Mouse (Mus musculus) intestine, embryonic 16.5 days (tissue): Measurements from ENCODE around the gene Stom. TPM values are rescaled to one million over a fixed set of nuclear protein-coding genes. Genes with fewer than 3 reads are reported as not detected.

Experiments
- ATAC-seq: fragments of 200-750 bp; cut with Nextera tagmentation; 2 replicates; pipeline ENCODE4 v1.8.0; 2017; ENCODE audit warnings: moderate TSS enrichment, moderate library complexity
- H3K27ac ChIP-seq: fragments of 300-500 bp; sonication (generic); 2 replicates; pipeline ENCODE4 v1.5.1; 2014; ENCODE audit warnings: mild to moderate bottlenecking, low read length
- H3K27me3 ChIP-seq: fragments of 300-500 bp; sonication (generic); replicated peaks from 2 replicates; pipeline ENCODE4 v1.6.1; 2014; ENCODE audit warnings: low read length, control low read depth, mixed read lengths; ENCODE audit not compliant: control insufficient read depth, insufficient read depth
- H3K36me3 ChIP-seq: fragments of 300-500 bp; sonication (generic); 2 replicates; pipeline ENCODE4 v1.6.1; 2014; ENCODE audit warnings: low read length, control low read depth; ENCODE audit not compliant: control insufficient read depth, insufficient read depth
- H3K4me1 ChIP-seq: fragments of 300-500 bp; sonication (generic); 2 replicates; pipeline ENCODE4 v1.6.1; 2014; ENCODE audit warnings: low read length, control low read depth, mixed read lengths; ENCODE audit not compliant: control insufficient read depth, insufficient read depth
- H3K4me2 ChIP-seq: fragments of 300-500 bp; sonication (generic); 2 replicates; pipeline ENCODE4 v1.6.1; 2014; ENCODE audit warnings: low read depth, low read length, control low read depth
- H3K4me3 ChIP-seq: fragments of 300-500 bp; sonication (generic); 2 replicates; pipeline ENCODE4 v1.5.1; 2014; ENCODE audit warnings: mild to moderate bottlenecking, low read length
- H3K9ac ChIP-seq: fragments of 300-500 bp; sonication (generic); 2 replicates; pipeline ENCODE4 v1.6.1; 2014; ENCODE audit warnings: low read depth, low read length
- H3K9me3 ChIP-seq: fragments of 300-500 bp; sonication (generic); 2 replicates; pipeline ENCODE4 v1.6.1; 2016; ENCODE audit warnings: low read length, control low read depth; ENCODE audit not compliant: control insufficient read depth
- WGBS: fragments of 180-500 bp; shearing (Covaris S2); extraction: QIAGEN DNeasy Blood & Tissue Kit; methylation state at CpG from one replicate; pipeline ENCODE4 v1.1.7; 2014; 5-methylcytosine and 5-hydroxymethylcytosine counted together
- polyA plus RNA-seq: library from polyadenylated mRNA; unstranded; fragments of >200 nt; fragmentation: Nextera tagmentation; extraction: Ambion mirVana; gene quantifications from 2 replicates; pipeline ENCODE4 v1.2.1, GENCODE M21; 2015

Gene Stom
- polyA plus RNA-seq, 1 experiment from 2014 or later: 64.7 TPM

DNA sequence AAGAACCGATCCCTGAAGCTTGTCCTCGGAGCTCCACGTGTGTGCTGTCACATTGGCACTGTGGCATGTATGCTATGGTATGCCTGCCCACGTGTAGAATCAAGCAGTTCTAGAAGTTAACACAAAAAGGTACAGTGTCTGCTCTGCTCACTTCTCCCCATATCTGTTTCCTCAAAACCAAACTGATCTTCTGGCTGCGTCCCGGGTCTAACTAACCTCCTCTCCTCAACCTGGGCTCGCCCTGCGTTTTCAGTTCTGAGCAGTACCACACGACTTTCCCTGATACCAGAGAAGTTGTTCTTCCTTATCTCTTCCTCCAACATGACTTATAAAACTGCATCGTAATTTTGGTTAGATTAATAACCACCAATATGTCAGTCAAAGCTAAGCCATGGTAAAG is 9.2 kb downstream of the Stom start:
- H3K4me2 ChIP-seq: no peak overlapping the region

GRCm38 (mm10) chr2:35326931-35327330 is 9.8 kb downstream of the Stom start:
- WGBS: 40% methylated on average over 1 of the region's 1 CpGs

More for the DNA sequence above, 9.2 kb downstream of the Stom start:
- H3K9ac ChIP-seq: no peak overlapping the region
- H3K9me3 ChIP-seq: no peaks in the 10 kb centered on the region
- no peaks in the 10 kb centered on the region for H3K36me3 ChIP-seq
- peaks cover 6% of the 10 kb centered on the region; the same call in 1 of the 2 replicates for H3K4me1 ChIP-seq
- no peak overlapping the region; the same call in 1 of the 2 replicates for H3K27ac ChIP-seq
- no peak for ATAC-seq
- H3K4me3 ChIP-seq: no peak overlapping the region
- no peaks in the 10 kb centered on the region for H3K27me3 ChIP-seq
- WGBS: 49% methylated on average over 10 of the region's 10 CpGs

GRCm38 (mm10) chr2:35325930-35326329 is 10.8 kb downstream of the Stom start:
- 68% methylated on average over 10 of the region's 10 CpGs for WGBS
- no peaks in the 10 kb centered on the region for H3K9me3 ChIP-seq
- no peak overlapping the region for H3K4me3 ChIP-seq
- H3K27ac ChIP-seq: no peak overlapping the region
- no peak overlapping the region for H3K4me2 ChIP-seq
- peaks cover 6% of the 10 kb centered on the region for H3K4me1 ChIP-seq
- H3K9ac ChIP-seq: no peak overlapping the region
- no peaks in the 10 kb centered on the region for H3K36me3 ChIP-seq
- ATAC-seq: no peak
- no peaks in the 10 kb centered on the region for H3K27me3 ChIP-seq

More at GRCm38 (mm10) chr2:35326931-35327330, 9.8 kb downstream of the Stom start:
- Histone ChIP-seq H3K9ac (no peak overlapping the region), H3K4me3 (no peak overlapping the region), H3K9me3 (no peaks in the 10 kb centered on the region), H3K27me3 (no peaks in the 10 kb centered on the region), H3K4me2 (no peak overlapping the region), H3K4me1 (peaks cover 6% of the 10 kb centered on the region), H3K36me3 (no peaks in the 10 kb centered on the region), H3K27ac (no peak overlapping the region)
- no peak for ATAC-seq

- Histone ChIP-seq H3K9me3 (no peaks in the 10 kb centered on the region), H3K27me3 (no peaks in the 10 kb centered on the region), H3K9ac (no peak overlapping the region), H3K4me3 (no peak overlapping the region), H3K36me3 (no peaks in the 10 kb centered on the region), H3K27ac (no peak overlapping the region), H3K4me1 (peaks cover 5% of the 10 kb centered on the region), H3K4me2 (no peak overlapping the region)
- 64% methylated on average over 10 of the region's 10 CpGs for WGBS
- ATAC-seq: peak; percentile 84
These were observed 14.2 kb downstream of the Stom start for GRCm38 (mm10) chr2:35322404-35323164.

- Histone ChIP-seq H3K36me3 (no peaks in the 10 kb centered on the region; the same call in 1 of the 2 replicates), H3K27me3 (no peaks in the 10 kb centered on the region), H3K4me3 (no peak overlapping the region), H3K4me1 (no peaks in the 10 kb centered on the region; the same call in 1 of the 2 replicates), H3K27ac (no peak overlapping the region), H3K9me3 (no peaks in the 10 kb centered on the region), H3K9ac (no peak overlapping the region), H3K4me2 (no peak overlapping the region)
- no peak for ATAC-seq
- 91% methylated on average over 15 of the region's 15 CpGs for WGBS
These were observed 16.4 kb downstream of the Stom start for GRCm38 (mm10) chr2:35320399-35320798.

- no peaks in the 10 kb centered on the region for H3K9me3 ChIP-seq
These were observed 18.4 kb downstream of the Stom start for GRCm38 (mm10) chr2:35318405-35318804.

DNA sequence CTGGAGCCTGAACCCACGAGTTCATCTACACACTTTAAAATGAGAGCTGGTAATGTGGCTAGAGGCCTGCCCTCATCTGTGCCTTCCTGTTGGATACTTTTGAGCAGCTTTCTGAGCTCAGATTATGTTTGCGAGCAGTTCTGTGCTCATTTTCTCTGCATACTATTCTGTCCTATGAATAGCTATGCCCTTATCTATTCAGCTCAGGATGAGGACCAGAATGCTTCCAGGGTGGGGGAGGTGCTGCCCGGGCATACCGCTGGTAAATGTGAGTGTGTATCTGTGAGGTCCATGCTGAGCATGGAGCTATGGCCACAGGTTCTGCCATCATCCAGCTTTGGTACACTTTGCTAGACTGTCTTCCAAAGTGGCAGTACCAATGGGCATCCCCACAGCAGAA is 19.2 kb downstream of the Stom start:
- no peaks in the 10 kb centered on the region for H3K9me3 ChIP-seq
- H3K9ac ChIP-seq: no peak overlapping the region
- ATAC-seq: no peak
- no peak overlapping the region for H3K27ac ChIP-seq
- no peak overlapping the region for H3K4me3 ChIP-seq
- no peaks in the 10 kb centered on the region; the same call in 1 of the 2 replicates for H3K4me1 ChIP-seq
- 85% methylated on average over 4 of the region's 4 CpGs for WGBS
- no peaks in the 10 kb centered on the region for H3K27me3 ChIP-seq
- no peak overlapping the region for H3K4me2 ChIP-seq
- no peaks in the 10 kb centered on the region; the same call in 1 of the 2 replicates for H3K36me3 ChIP-seq

More at GRCm38 (mm10) chr2:35318405-35318804, 18.4 kb downstream of the Stom start:
- 87% methylated on average over 12 of the region's 12 CpGs for WGBS
- Histone ChIP-seq H3K36me3 (no peaks in the 10 kb centered on the region; the same call in 1 of the 2 replicates), H3K27ac (no peak overlapping the region), H3K4me1 (no peaks in the 10 kb centered on the region; the same call in 1 of the 2 replicates), H3K4me3 (no peak overlapping the region), H3K27me3 (no peaks in the 10 kb centered on the region), H3K9ac (no peak overlapping the region), H3K4me2 (no peak overlapping the region)
- ATAC-seq: no peak

DNA sequence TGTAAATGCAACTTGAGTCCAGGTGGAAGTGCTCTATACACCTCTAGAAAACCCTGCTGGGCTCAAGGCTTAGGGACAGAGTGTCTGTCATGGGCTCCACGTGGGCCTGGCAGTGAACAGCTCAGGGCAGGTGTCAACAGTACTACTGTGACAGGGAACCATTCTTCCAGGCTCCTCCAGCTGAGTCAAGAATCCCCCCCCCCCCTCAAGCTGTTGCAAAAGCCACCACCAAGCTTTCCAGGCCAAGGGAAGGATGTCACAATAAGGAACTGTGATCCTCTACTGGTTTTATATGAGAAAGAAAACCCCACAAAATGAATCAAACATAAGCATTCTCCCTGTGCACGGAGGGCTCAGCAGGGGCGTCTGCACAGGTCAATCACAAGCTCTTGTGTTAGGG is 22.5 kb downstream of the Stom start:
- no peak for ATAC-seq
- WGBS: 51% methylated on average over 3 of the region's 3 CpGs
- Histone ChIP-seq H3K36me3 (no peaks in the 10 kb centered on the region; the same call in 1 of the 2 replicates), H3K4me3 (no peak overlapping the region), H3K9ac (no peak overlapping the region), H3K4me2 (no peak overlapping the region), H3K27ac (no peak overlapping the region), H3K4me1 (no peaks in the 10 kb centered on the region), H3K27me3 (no peaks in the 10 kb centered on the region), H3K9me3 (no peaks in the 10 kb centered on the region)

- Histone ChIP-seq H3K9me3 (no peaks in the 10 kb centered on the region), H3K9ac (no peak overlapping the region), H3K4me2 (no peak overlapping the region), H3K4me3 (no peak overlapping the region), H3K36me3 (no peaks in the 10 kb centered on the region), H3K27ac (no peak overlapping the region), H3K4me1 (no peaks in the 10 kb centered on the region), H3K27me3 (no peaks in the 10 kb centered on the region)
- WGBS: 80% methylated on average over 4 of the region's 4 CpGs
- ATAC-seq: no peak
These were observed 26.8 kb downstream of the Stom start for GRCm38 (mm10) chr2:35309906-35310493.
